Mouse (Mus musculus) T-helper 17 cell (primary cell): ENCODE measurements at regions not wholly inside any gene's neighbourhood (a gene's known extent, or its start where the extent isn't known, plus 50 kb on each side); places are given as distances from the start of the nearest gene placed in this dataset.

Source experiments
- in situ Hi-C, 2 experiments: fragments of 300-600 bp; cut with MboI, MseI; formaldehyde crosslinking; loops; 1 replicate in 1 of 2; 2 replicates in 1 of 2; pipeline ENCODE4 v1.15.1; 2025; ENCODE audit warnings: high pct_unique_total_duplicates in 2 of 2

GRCm38 (mm10) chr2:50835511-50836320 lies 313.2 kb downstream of the Rnd3 start:
- in situ Hi-C loops, result loop anchor here in 1 of 2 experiments (25.0 kb wide), 1 partner anchor 523 kb away; no protein-coding TSS in a partner anchor

- in situ Hi-C loops, result loop anchor here in 1 of 2 experiments (25.0 kb wide), 1 partner anchor 521 kb away; no protein-coding TSS in a partner anchor
These were observed 315.1 kb downstream of the Rnd3 start for GRCm38 (mm10) chr2:50833791-50834190.

- in situ Hi-C loops, result loop anchor here in 1 of 2 experiments (25.0 kb wide), 1 partner anchor 520 kb away; no protein-coding TSS in a partner anchor
These were observed 316.4 kb downstream of the Rnd3 start for GRCm38 (mm10) chr2:50832471-50832870.

GRCm38 (mm10) chr2:50830056-50830720 lies 318.7 kb downstream of the Rnd3 start:
- in situ Hi-C loops, result loop anchor here in 1 of 2 experiments (25.0 kb wide), 1 partner anchor 518 kb away; no protein-coding TSS in a partner anchor

- in situ Hi-C loops, result loop anchor here in 1 of 2 experiments (25.0 kb wide), 1 partner anchor 515 kb away; no protein-coding TSS in a partner anchor
These were observed 321.8 kb downstream of the Rnd3 start for GRCm38 (mm10) chr2:50827097-50827496.

GRCm38 (mm10) chr2:50826537-50826936 lies 322.4 kb downstream of the Rnd3 start:
- in situ Hi-C loops, result loop anchor here in 1 of 2 experiments (25.0 kb wide), 1 partner anchor 514 kb away; no protein-coding TSS in a partner anchor

- in situ Hi-C loops, result loop anchor here in 1 of 2 experiments (25.0 kb wide), 1 partner anchor 513 kb away; no protein-coding TSS in a partner anchor
These were observed 323.3 kb downstream of the Rnd3 start for GRCm38 (mm10) chr2:50825626-50826025.

GRCm38 (mm10) chr2:50824782-50825181 lies 324.1 kb downstream of the Rnd3 start:
- in situ Hi-C loops, result loop anchor here (25.0 kb wide), 2 partner anchors 512 to 1062 kb away; no protein-coding TSS in a partner anchor

GRCm38 (mm10) chr2:50822738-50823137 lies 326.2 kb downstream of the Rnd3 start:
- in situ Hi-C loops, result loop anchor here in 1 of 2 experiments (25.0 kb wide), 1 partner anchor 1060 kb away; no protein-coding TSS in a partner anchor

- in situ Hi-C loops, result loop anchor here in 1 of 2 experiments (10.0 to 25.0 kb wide), 2 partner anchors 514 to 1057 kb away; no protein-coding TSS in a partner anchor
These were observed 329.6 kb downstream of the Rnd3 start for GRCm38 (mm10) chr2:50819305-50819665.

- in situ Hi-C loops, result loop anchor here in 1 of 2 experiments (10.0 to 25.0 kb wide), 2 partner anchors 514 to 1056 kb away; no protein-coding TSS in a partner anchor
These were observed 330.2 kb downstream of the Rnd3 start for GRCm38 (mm10) chr2:50818557-50819304.

GRCm38 (mm10) chr2:50816364-50816763 lies 332.5 kb downstream of the Rnd3 start:
- in situ Hi-C loops, result loop anchor here in 1 of 2 experiments (10.0 to 25.0 kb wide), 2 partner anchors 512 to 1054 kb away; no protein-coding TSS in a partner anchor

GRCm38 (mm10) chr2:50815541-50815940 lies 333.4 kb downstream of the Rnd3 start:
- in situ Hi-C loops, result loop anchor here in 1 of 2 experiments (10.0 to 25.0 kb wide), 2 partner anchors 511 to 1053 kb away; no protein-coding TSS in a partner anchor

GRCm38 (mm10) chr2:50813568-50814461 lies 335.1 kb downstream of the Rnd3 start:
- in situ Hi-C loops, result loop anchor here in 1 of 2 experiments (10.0 to 25.0 kb wide), 2 partner anchors 509 to 1052 kb away; no protein-coding TSS in a partner anchor

GRCm38 (mm10) chr2:50812296-50812695 lies 336.6 kb downstream of the Rnd3 start:
- in situ Hi-C loops, result loop anchor here in 1 of 2 experiments (10.0 to 25.0 kb wide), 2 partner anchors 507 to 1050 kb away; no protein-coding TSS in a partner anchor

- in situ Hi-C loops, result loop anchor here in 1 of 2 experiments (10.0 to 25.0 kb wide), 2 partner anchors 506 to 1048 kb away; no protein-coding TSS in a partner anchor
These were observed 338.4 kb downstream of the Rnd3 start for GRCm38 (mm10) chr2:50810336-50811066.

GRCm38 (mm10) chr2:50809823-50810222 lies 339.1 kb downstream of the Rnd3 start:
- in situ Hi-C loops, result loop anchor here in 1 of 2 experiments (10.0 to 25.0 kb wide), 3 partner anchors 505 to 1695 kb away; no protein-coding TSS in a partner anchor

- in situ Hi-C loops, result loop anchor here in 1 of 2 experiments (10.0 to 25.0 kb wide), 2 partner anchors 1045 to 1697 kb away; no protein-coding TSS in a partner anchor
These were observed 341.6 kb downstream of the Rnd3 start for GRCm38 (mm10) chr2:50807162-50807960.
